Mouse (Mus musculus) cortical plate, adult 2 months (tissue): ENCODE data around the gene Atp23. TPM values are rescaled to one million over a fixed set of nuclear protein-coding genes. Genes with fewer than 3 reads are reported as not detected.

Source experiments
- H3K27ac ChIP-seq: fragments of 200-500 bp; 2 replicates; pipeline ENCODE4 v1.5.1; 2012; ENCODE audit warnings: low read length, control low read depth, inconsistent platforms; ENCODE audit not compliant: insufficient read depth
- H3K4me1 ChIP-seq: fragments of 200-500 bp; 2 replicates; pipeline ENCODE4 v1.6.1; 2011; ENCODE audit warnings: low read length; ENCODE audit not compliant: control insufficient read depth, insufficient read depth
- H3K4me3 ChIP-seq: fragments of 200-500 bp; 2 replicates; pipeline ENCODE4 v1.5.1; 2011; ENCODE audit warnings: mild to moderate bottlenecking, low read length, control low read depth; ENCODE audit not compliant: insufficient read depth
- CTCF ChIP-seq: fragments of 200-500 bp; IDR thresholded peaks from 2 replicates; pipeline ENCODE4 v1.5.1; 2011; ENCODE audit warnings: mild to moderate bottlenecking, control low read depth, low read length; ENCODE audit not compliant: insufficient read depth; ENCODE audit errors: extremely low read depth
- POLR2A ChIP-seq: fragments of 200-500 bp; IDR thresholded peaks from 2 replicates; pipeline ENCODE4 v1.6.1; 2011; ENCODE audit warnings: mild to moderate bottlenecking, low read length, control low read depth; ENCODE audit not compliant: insufficient read depth; ENCODE audit errors: extremely low read depth
- polyA plus RNA-seq: library from polyadenylated mRNA; depleted of rRNA; stranded (reverse); fragments of >200 nt; gene quantifications from 2 replicates; pipeline ENCODE4 v1.2.3, GENCODE M21; 2012; rRNA removed

Gene Atp23
- polyA plus RNA-seq, result 10.3 and 10.4 TPM in 2 replicates

GRCm38 (mm10) chr10:126900821-126901487, at the start of gene Atp23:
Gene Atp23, minus strand, starts transcription at chr10:126901355.
- H3K4me3 ChIP-seq, result peak within 1 kb of the TSS; percentile 47
- TF ChIP-seq POLR2A (peak; percentile 48; the same call in 1 of the 2 replicates), CTCF (no peak)
- no peak within 1 kb of the TSS for H3K27ac ChIP-seq
- H3K4me1 ChIP-seq, result peaks cover 2% of the 10 kb centered on the region; the same call in 1 of the 2 replicates

- Histone ChIP-seq H3K4me3 (no peak overlapping the region), H3K4me1 (peaks cover 13% of the 10 kb centered on the region), H3K27ac (no peak overlapping the region)
- TF ChIP-seq POLR2A (no peak), CTCF (no peak)
Measured at GRCm38 (mm10) chr10:126950572-126950971, 49.4 kb upstream of the Atp23 start.

- TF ChIP-seq POLR2A, result no peak
- no peak for TF ChIP-seq CTCF
- Histone ChIP-seq H3K4me1 (peaks cover 13% of the 10 kb centered on the region), H3K27ac (no peak overlapping the region)
Measured at GRCm38 (mm10) chr10:126949824-126950223, 48.7 kb upstream of the Atp23 start.

GRCm38 (mm10) chr10:126945531-126945930, 44.4 kb upstream of the Atp23 start:
- H3K4me1 ChIP-seq, result peaks cover 8% of the 10 kb centered on the region
- no peak overlapping the region for H3K27ac ChIP-seq
- TF ChIP-seq POLR2A (no peak), CTCF (no peak)

More at GRCm38 (mm10) chr10:126949824-126950223, 48.7 kb upstream of the Atp23 start:
- H3K4me3 ChIP-seq, result no peak overlapping the region

GRCm38 (mm10) chr10:126940949-126941348, 39.8 kb upstream of the Atp23 start:
- H3K4me1 ChIP-seq, result peaks cover 6% of the 10 kb centered on the region
- no peak overlapping the region for H3K4me3 ChIP-seq
- H3K27ac ChIP-seq, result no peak overlapping the region
- TF ChIP-seq CTCF, result no peak
- no peak for TF ChIP-seq POLR2A

More at GRCm38 (mm10) chr10:126945531-126945930, 44.4 kb upstream of the Atp23 start:
- H3K4me3 ChIP-seq, result no peak overlapping the region

GRCm38 (mm10) chr10:126935556-126936381, 34.6 kb upstream of the Atp23 start:
- H3K27ac ChIP-seq, result peak overlapping the region; percentile 91
- TF ChIP-seq POLR2A (no peak), CTCF (no peak)
- H3K4me3 ChIP-seq, result no peak overlapping the region
- H3K4me1 ChIP-seq, result peaks cover 6% of the 10 kb centered on the region

GRCm38 (mm10) chr10:126935121-126935520, 34.0 kb upstream of the Atp23 start:
- Histone ChIP-seq H3K4me3 (no peak overlapping the region), H3K27ac (peak overlapping the region; percentile 91), H3K4me1 (peaks cover 8% of the 10 kb centered on the region)
- no peak for TF ChIP-seq CTCF
- TF ChIP-seq POLR2A, result no peak

- H3K27ac ChIP-seq, result peak overlapping the region; percentile 91; the same call in 1 of the 2 replicates
- TF ChIP-seq CTCF, result no peak
- no peak for TF ChIP-seq POLR2A
- no peak overlapping the region for H3K4me3 ChIP-seq
- peaks cover 8% of the 10 kb centered on the region for H3K4me1 ChIP-seq
Measured at GRCm38 (mm10) chr10:126934561-126934960, 33.4 kb upstream of the Atp23 start.

GRCm38 (mm10) chr10:126931760-126932139, 30.6 kb upstream of the Atp23 start:
- Histone ChIP-seq H3K4me1 (peaks cover 13% of the 10 kb centered on the region), H3K4me3 (no peak overlapping the region), H3K27ac (peak overlapping the region; percentile 41)
- no peak for TF ChIP-seq CTCF
- TF ChIP-seq POLR2A, result no peak

- peaks cover 9% of the 10 kb centered on the region for H3K4me1 ChIP-seq
- peak overlapping the region; percentile 91 for H3K27ac ChIP-seq
- H3K4me3 ChIP-seq, result no peak overlapping the region
- TF ChIP-seq POLR2A (no peak), CTCF (no peak)
Measured at GRCm38 (mm10) chr10:126931123-126931759, 30.1 kb upstream of the Atp23 start.
